Mouse (Mus musculus) lung, postnatal 36 days (tissue): ENCODE measurements around the gene Cabp1.

ENCODE experiments used
- DNase-seq: peaks from one replicate; pipeline ENCODE4 v3.0.0; 2022; ENCODE audit warnings: mixed read lengths

Gene Cabp1

DNA sequence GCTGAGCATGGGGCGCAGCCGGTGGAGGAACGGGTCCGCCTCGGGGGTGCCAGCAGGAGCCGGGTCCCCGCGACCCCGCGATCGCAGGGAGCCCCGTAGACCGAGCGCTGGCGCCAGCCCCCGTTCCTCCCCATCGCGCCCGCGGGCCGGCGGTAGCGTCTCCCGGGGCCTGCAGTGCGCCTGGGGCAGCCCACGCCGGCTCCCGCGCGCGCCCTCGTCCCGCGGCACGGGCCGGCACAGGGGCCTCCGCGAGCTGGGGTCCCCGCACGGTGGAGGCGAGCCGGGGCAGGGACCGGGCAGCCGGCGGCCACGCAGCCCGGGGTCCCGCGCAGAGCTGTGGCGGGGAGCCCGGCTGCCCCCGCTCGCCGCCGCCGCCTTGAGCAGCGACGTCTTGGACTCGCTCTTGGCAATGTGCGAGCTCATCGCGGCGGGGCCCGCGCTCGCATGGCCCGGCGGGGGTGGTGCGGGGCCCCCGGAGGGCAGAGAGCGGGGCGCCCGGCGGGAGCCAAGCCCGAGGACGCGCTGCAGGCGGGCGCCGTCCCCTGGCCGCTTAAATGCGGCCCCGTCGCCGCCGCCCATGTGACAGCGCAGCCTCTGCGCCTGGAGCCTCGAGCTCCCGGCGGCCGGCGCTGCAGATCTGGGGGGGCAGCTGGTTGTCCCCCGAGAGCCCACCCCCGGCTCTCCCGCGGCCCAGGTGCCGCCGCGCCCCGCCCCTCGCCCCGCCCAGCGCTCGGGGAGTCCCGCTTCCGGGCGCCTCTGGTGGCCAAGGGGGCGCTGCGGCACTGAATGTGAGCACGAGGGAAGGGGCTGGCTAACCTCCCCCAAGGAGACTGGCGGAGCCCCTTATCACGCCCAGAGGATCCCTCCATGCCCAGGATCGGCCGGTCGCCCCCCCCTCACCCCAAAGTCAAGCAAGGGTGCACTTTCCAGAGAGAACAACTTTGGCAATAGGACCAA lies at the start of gene Cabp1:
Gene Cabp1, minus strand, starts transcription at position 713 of the 957 bp plus-strand sequence.
- peak; percentile 64 for DNase-seq

DNA sequence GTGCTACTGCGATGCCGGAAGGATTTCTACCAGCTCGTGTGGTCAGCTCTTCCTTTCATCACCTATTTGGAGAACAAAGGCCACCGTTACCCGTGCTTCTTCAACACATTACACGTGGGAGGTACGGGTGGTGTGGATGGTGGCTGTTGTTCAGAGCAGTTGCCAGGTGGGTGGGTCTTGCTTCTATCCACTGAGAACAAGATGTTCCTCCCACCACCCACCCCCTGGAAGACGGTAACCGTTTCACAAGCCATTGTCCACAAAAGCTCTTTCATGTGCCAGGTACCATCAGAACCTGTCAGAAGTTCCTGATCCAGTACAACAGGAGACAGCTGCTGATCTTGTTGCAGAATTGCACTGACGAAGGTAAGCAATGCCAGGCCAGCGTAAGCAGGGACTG lies 46.0 kb upstream of the Cabp1 start:
- no peak for DNase-seq

DNA sequence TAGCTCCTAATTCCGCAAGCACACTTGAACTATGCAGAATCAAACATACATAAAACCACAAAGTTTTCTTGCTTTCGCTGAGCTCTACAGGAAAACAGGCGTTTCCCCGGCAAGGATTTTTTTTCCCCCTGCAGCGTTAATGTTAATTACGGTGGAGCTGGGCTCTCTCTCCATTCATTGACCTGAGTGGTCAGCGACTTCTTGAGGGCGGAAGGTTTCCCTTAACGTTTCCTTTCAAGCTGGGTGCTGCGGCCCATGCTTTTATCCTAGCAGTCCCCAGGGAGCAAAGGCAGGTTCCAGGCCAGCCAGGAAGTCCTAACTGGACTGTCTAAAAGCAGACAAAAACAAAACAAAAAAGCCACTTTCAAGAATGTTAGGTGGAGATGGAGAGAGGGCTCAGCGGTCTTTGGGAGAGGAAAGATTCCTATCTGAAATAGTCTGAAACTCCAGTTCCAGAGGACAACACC lies 44.6 kb upstream of the Cabp1 start:
- DNase-seq, result peak; percentile 10

DNA sequence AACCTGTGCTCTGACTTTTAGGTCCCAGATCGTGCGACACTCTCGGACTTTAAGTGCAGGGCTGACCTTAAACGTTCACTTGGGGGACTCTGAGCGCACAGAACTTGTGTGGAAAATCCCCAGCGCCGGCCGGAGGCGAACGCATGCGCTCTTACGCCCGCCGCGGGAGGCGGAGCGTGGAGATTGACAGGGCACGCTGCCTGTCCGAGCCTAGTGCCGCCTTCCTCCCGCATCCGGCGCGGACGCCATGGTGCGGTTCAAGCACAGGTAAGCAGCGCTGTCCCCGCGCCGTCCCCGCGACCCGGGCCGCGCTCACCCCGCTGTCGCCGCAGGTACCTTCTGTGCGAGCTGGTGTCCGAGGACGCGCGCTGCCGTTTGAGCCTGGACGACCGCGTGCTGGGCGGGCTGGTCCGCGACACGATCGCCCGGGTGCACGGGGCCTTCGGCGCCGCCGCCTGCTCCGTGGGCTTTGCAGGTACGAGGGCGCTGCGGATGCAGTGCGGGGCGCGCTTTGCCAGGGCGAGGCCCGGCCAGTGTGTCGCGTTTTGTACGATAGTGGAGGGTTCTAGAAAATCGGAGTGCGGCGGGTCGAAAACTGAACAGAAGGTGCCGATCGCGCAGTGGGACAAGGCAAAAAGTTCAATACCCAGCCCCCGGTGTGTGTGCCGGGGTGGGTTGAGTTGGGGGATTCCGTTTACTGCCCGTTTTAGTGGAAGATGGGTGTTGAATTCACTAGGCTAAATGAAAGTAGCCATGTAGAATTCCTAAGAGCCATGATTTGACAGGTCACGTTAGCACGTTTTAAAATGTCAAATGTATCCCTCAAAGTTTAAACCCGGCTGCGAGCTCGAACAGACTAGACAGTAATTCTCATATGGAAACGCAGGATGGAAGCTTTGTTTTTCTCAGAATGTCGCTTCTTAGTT lies 43.9 kb upstream of the Cabp1 start:
- peak; percentile 96 for DNase-seq

DNA sequence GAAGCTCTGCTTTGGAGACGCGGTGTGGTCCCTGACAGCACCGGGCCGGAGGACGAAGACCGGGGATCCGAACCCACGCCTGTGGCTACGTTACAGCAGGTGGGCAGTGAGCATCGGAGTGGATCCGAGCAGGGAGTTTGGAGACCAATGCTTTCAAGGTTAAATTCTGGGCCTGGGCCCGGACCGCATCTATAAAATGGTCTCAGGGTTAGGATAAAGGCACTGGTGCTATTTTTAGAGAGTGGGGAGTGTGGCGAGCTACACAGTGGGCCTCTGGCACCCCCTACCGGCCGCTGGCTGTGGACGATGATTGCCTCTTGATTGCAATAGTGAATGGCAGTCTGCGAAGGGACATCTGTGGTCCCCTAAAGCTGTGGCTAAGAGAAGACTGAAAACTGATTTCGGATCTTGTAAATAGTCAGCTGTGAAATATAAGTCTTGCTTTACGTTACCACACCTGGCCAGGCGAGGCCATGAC lies 41.6 kb upstream of the Cabp1 start, which contains the start of gene Pop5:
Gene Pop5, plus strand, starts transcription at position 51 of the 478 bp plus-strand sequence.
- DNase-seq, result peak; percentile 96

DNA sequence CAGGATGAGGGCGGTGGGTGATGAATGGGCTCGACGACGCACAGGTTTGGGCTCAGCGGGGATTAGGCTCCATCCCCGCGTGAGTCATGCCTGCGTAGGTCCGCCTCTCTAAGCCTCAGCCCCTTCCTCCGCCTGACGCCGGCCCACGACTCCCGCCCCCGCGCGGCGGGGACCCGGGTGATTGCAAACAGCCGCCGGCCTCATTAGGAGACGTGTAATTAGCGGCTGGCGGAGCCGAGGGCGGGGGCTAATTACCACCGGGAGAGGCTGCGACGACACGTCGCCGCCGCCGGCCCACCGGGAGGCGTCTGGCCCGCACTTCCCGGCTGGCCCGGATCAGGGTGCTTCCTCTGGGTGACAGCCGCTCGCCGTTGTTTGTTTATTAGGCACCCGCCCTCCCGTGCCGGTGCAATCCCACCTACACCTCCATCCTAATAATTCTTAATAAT lies 41.2 kb upstream of the Cabp1 start:
- peak; percentile 64 for DNase-seq

DNA sequence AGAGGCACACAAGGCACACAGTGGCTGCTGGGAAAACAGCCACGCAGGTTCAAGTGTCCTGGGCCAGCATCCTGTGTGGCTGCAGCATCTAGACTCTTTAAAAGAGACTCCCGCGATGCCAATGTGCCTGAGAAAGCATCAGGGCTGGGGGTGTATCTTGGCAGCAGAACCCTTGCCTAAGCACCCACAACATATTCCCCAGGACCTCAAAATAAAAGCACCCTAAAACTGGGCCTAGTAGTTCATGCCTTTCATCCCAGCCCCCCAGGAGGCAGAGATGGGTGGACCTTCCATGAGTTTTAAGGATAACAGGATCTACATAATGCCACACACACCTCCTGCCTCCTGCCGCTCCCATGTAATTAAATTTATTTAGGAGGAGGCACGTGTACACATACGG lies 40.3 kb upstream of the Cabp1 start:
- no peak for DNase-seq

DNA sequence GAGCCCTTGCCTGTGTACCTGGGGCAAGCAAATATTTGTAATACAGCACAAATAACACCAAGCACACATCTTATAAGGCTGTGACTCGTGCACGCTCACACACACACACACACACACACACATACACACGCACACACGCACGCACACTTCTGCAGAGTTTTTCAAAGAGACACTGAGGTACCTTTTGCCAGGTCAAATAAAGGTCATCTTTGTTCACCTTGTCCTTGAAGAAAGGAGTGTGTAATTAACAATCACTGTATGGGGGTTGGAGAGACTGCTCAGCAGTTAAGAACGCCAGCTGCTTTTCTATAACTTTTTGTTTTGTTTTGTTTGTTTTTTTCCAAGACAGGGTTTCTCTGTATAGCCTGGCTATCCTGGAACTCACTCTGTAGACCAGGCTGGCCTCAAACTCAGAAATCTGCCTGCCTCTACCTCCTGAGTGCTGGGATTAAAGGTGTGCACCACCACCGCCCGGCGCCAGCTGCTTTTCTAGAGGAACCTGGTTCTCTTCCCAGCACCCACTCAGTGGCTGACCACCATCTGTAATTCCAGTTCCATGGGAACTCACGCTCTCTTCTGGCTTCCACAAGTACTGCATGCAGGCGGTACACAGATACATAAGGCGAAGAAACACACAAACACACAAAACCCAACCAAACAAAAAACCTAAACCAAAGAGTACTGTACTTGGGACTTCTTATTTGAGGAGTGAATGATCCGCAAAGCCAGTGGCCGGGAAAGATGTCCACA lies 39.0 kb upstream of the Cabp1 start:
- DNase-seq, result no peak

DNA sequence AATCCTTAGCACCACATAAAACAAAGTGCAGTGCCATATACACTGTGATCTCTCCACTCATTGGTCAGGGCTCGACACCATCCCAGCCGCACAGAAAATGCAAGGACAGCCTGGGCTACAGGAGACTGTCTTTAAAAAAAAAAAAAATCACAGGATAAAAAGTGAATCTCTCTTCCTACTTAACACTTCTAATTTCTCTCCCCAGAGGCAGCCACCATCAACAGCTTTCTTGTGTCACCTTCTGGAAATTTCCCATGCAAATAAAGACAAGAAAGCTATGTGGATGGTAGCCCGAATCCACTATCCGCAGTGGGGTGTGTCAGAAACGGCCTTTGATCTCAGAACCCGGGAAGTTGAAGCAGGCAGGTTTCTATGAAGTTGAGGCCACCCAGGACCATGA lies 38.3 kb upstream of the Cabp1 start:
- DNase-seq, result no peak

DNA sequence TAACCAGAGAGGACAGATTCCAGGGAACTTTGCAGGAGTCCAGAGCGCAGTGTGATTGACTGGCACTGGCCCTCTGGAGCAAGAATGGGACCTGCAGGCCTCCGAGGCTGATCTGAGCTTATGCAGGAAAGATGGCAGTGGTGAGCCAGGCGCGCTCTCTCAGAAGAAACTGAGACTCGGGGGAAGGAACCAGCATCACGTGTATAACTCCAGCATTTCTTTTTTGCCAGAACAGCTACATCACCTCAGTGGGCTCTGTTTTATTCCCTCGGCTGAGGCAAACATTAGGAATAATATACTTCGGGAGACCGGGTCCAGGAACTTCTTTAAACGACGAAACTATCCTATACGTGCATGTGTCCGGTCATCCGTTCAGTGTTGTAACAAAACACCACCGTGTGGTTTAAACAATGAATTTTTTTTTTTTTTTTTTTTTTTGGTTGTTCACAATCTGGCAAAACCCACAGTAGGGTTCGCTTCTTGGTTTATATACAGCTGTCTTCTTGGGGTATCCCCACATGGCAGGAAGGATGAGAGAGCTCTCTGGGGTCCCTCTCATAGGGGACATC lies 37.5 kb upstream of the Cabp1 start:
- no peak for DNase-seq

DNA sequence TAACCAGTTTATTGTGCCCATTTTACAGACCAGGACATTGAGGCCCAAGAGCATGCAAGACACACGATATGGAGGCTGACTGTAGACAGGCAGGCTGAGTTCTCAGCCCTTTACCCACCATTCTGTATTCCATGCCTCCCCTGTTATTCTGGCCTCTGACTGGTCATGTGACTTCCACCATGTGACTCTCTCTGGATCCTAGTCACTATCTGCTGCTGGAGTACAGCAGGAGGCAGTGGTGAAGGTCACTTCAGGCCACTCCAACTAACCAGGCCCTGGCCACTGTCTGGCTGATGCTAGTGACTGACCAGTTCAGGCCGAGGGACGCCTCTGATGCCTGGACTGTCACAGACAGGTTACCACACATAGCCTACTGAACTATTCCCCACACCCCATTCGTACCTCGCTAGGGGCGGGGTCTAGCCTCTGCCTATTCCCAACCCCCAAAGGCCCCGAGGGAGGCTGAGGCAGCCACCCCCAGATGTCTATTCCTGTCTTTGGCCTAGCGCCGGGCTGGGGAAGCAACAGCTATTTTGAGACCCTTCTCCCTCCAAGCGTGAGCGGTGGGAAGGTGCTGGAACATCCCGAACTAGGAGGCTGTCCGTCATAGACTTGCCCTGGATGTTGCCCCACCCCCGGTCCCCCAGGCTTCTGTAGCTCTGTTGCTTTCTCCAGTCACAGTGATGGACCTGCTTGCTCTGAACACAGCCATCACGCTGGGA lies 36.8 kb upstream of the Cabp1 start:
- DNase-seq, result no peak

DNA sequence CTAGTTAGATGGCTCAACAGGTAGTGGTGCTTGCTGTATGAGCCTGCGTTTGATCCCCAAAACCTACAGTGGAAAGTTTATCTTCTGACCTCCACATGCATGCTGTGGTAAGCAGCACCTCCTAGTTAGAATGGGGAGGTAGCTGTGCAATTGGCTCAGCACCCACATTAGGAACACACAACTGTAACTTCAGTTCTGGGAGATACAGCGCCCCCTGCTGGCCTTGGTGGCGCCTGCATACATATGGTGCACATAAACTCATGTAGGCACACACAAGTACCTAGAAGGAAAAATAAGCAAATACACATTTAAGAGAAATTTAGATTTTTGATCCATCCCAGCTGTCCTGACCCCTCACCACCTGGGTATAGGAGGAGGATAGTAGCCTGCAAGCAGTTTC lies 28.3 kb upstream of the Cabp1 start:
- no peak for DNase-seq

DNA sequence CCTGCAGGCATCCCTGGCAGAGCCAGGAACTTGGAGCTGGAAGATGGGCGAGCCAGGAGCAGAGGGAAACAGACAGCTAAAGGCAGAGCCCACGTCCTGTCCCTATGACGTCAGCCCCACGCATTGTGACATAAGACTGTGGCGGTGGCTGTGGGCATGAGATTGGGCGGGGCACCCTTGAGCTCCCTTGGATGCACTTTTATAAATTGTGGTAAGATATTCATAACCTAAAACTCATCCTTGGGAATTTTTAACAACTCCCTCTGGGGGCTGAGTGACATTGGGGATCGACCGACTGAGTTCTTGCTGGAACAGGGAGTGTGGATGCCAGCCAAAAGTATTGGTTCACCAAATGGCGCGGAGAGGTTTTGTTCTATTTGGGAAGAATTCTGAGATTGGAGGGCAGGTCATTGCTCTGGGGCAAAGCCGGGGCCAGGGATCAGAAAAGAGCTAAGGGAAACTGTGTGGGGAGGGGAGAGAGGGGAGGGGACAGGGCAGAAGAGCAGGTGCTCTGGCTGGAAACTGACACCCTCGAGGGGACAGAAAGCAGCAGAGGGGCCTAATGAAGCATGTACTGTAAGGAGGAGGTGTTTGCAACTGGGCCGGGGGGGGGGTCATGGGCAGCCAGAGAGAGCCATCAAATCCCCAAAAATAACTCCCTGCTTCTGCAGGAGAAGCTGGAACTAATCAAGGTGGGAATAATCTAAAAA lies 26.9 kb upstream of the Cabp1 start:
- DNase-seq, result no peak

DNA sequence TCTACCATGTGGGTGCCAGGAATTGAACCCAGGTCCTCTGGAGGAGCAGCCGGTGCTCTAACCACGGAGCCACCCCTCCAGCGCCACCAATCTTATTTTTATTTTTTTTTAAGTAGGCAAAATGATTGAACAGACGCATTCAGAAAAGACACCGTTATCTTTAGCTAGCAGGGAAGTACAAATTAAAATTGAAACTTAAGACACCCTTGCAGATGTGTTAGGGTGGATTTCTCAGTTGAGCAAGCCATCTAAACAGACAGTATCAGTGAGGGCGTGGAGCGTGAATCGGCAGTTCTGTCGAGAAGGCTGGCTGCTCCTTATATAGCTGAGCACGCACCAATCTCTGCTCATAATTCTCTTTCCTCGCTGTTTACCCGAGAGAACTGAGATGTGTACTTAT lies 23.8 kb upstream of the Cabp1 start:
- no peak for DNase-seq

DNA sequence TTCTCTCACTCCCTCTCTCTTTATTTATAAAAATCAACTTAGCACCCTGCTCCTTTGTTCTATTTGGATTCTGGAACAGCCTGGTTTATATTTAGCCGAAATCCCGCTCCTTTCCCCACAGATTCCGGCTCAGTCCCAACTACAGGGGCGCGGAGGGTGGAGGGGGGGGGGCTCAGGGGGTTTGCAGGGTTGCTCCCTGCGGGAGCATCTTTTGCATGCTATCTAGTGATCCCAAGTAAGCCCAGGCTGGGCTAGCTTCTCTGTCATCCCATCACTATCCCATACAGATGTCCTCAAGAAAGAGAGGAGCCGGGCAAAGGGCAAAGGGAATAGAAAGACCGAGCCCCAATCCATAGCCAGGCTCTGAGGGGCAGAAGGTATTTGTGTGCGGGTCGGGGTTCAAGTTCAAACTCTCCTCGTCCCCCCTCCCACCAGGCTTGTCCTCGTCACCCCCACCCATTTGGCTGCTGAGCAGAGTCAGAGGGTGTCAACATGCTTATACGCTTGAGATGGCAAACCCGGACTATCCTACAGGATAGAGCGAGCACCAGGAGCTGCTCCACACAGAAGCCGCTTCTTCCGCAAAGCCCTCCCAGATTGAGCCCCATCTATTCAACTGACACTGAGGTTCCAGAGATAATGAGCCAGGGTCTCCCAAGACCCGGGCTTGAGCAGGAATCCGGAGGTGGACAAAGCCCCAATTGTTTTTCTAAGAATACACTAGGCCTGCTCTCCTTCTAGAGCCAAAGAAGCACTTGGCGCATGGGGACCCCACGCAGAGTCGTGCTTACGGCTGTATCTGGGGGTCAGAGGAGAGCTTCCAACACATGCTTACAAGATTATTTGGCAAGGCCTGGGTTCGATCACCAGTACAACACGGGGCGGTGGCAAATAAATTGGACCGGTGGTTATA lies 21.3 kb upstream of the Cabp1 start:
- DNase-seq, result no peak

DNA sequence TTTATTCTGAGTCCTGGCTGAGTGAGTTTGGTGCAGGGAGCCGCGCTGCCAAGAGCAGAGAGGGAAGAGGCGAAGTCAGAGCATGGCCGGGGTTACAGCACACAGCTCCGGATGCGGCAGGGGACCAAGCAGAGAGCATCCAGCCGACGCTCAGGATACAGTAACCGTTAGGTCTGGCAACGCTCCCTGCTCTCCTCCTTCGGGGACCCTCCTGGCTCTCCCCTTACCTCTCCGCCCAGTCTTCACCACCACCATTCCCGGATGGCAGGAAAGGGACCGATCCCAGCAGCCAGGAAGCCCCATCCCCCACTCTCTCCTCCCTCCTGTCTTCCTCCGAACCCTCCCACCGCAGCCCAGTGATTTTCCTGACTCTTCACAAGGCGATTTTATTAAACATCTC lies 20.7 kb upstream of the Cabp1 start:
- no peak for DNase-seq

DNA sequence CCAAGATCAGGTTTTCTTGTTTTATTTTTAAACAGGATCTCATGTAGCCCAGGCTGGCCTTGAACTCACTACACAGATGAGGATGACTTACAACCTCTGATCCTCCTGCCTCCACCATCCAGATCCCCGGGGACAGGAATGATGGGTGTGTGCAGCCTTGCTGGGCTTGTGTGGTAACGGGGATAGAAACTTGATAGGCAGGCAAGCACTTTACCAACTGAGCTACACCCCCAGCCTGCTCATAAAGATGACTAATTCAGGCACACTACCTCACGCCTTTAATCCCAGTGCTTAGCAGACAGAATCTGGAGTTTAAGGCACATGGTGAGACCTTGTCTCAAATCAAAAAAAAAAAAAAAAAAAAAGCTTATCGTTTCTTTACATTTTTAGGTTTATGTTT lies 18.7 kb upstream of the Cabp1 start:
- DNase-seq, result no peak

DNA sequence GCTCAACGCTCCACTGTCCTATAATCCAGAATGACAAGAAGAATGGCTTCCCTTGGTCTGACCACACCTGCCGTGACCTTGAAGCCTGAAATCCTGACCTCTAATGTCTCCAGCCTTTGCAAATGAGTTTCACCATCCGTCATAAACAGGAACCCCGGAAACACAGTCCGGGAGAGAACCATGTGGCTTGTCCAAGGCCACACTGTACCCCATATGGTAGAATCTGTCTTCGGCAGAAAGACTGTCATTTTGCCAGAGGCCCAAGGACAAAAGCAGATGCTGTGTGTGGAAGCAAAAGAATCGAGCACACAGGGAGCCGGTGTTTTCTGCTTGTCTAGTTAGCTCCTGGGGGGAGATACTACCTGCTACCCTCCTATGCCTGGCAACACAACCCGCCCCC lies 18.3 kb upstream of the Cabp1 start:
- no peak for DNase-seq

DNA sequence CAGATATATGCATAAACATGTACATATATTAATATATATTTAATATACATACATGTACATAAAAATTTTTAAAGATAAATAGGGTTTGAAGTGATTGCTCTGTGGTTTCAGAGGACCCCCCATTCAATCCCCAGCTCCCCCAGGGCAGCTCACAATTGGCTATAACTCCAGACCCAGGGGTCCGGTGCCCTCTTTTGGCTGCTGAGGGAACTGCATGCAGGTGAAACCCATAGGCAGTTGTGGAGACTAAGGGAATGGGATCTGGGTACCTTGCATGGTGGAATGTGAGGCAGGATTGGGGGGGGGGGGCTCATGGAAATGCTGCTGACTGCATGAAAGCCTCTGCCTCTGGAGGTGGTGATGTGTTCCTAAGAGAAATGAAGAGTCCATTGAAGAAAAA lies 16.2 kb upstream of the Cabp1 start:
- peak; percentile 61 for DNase-seq

DNA sequence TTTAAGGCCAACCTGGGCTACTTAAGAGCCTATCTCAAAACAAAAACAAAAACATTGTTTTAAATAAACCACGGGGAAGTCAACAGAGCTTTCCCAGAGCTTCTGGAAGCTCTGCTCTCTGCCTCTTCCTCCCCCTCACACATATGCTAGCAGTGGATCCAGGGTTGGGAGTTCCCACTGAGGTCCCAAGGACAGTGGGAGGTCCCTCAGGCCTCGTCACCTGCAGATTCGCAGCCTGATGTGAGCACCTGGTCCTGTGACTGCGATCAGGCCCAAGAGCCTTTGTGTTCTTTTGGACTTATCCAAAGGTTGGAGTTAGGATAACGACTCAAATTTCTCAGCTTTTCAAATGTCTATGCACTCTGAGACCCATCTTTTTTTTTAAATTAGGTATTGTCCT lies 14.4 kb upstream of the Cabp1 start:
- no peak for DNase-seq
